Mouse (Mus musculus): ENCODE data around the gene 0610012G03Rik. TPM values are rescaled to one million over a fixed set of nuclear protein-coding genes. Genes with fewer than 3 reads are reported as not detected.

Gene 0610012G03Rik
- polyA plus RNA-seq, 1 experiment from 2014 or later, result 104 TPM

- WGBS, result 86% methylated on average over 13 of the region's 13 CpGs
- DNase-seq (ENCODE audit: low spot score), result no peak
Measured at GRCm38 (mm10) chr16:31926547-31927182, 21.6 kb downstream of the 0610012G03Rik start.

GRCm38 (mm10) chr16:31926091-31926490, 22.2 kb downstream of the 0610012G03Rik start:
- H3K4me1 ChIP-seq (replicated peaks), result peaks cover 3% of the 10 kb centered on the region
- peaks cover 14% of the 10 kb centered on the region for H3K27me3 ChIP-seq (ENCODE audit: insufficient read depth, poor library complexity, severe bottlenecking)
- 81% methylated on average over 6 of the region's 6 CpGs for WGBS
- no peak for DNase-seq (ENCODE audit: low spot score)
- no peak overlapping the region for H3K4me3 ChIP-seq
- H3K9me3 ChIP-seq, result no peaks in the 10 kb centered on the region
- no peak overlapping the region for H3K27ac ChIP-seq
- no peaks in the 10 kb centered on the region for H3K36me3 ChIP-seq

More at GRCm38 (mm10) chr16:31926547-31927182, 21.6 kb downstream of the 0610012G03Rik start:
- H3K4me1 ChIP-seq (replicated peaks), result peaks cover 9% of the 10 kb centered on the region
- no peaks in the 10 kb centered on the region for H3K9me3 ChIP-seq
- no peaks in the 10 kb centered on the region for H3K36me3 ChIP-seq
- H3K27ac ChIP-seq, result no peak overlapping the region
- no peak overlapping the region for H3K4me3 ChIP-seq
- peaks cover 20% of the 10 kb centered on the region for H3K27me3 ChIP-seq (ENCODE audit: insufficient read depth, poor library complexity, severe bottlenecking)

- Histone ChIP-seq H3K4me3 (no peak overlapping the region), H3K9me3 (no peaks in the 10 kb centered on the region), H3K4me1 (replicated peaks) (no peaks in the 10 kb centered on the region; the same call in 1 of the 2 replicates), H3K36me3 (no peaks in the 10 kb centered on the region), H3K27ac (no peak overlapping the region), H3K27me3 (ENCODE audit: insufficient read depth, poor library complexity, severe bottlenecking) (no peaks in the 10 kb centered on the region)
- WGBS, result 82% methylated on average over 6 of the region's 6 CpGs
- no peak for DNase-seq (ENCODE audit: low spot score)
Measured at GRCm38 (mm10) chr16:31924368-31924767, 23.9 kb downstream of the 0610012G03Rik start.

GRCm38 (mm10) chr16:31918248-31918724, 30.0 kb downstream of the 0610012G03Rik start:
- peak; percentile 81 for DNase-seq (ENCODE audit: low spot score)
- Histone ChIP-seq H3K36me3 (no peaks in the 10 kb centered on the region), H3K27ac (no peak overlapping the region), H3K9me3 (no peaks in the 10 kb centered on the region), H3K4me3 (peak overlapping the region; percentile 30; the same call in 1 of the 2 replicates), H3K4me1 (replicated peaks) (peaks cover 4% of the 10 kb centered on the region; the same call in 1 of the 2 replicates), H3K27me3 (ENCODE audit: insufficient read depth, poor library complexity, severe bottlenecking) (0 out of 2 replicates have a peak, but pooled peaks cover 4% of the 10 kb centered on the region)
- 5% methylated on average over 14 of the region's 14 CpGs for WGBS

GRCm38 (mm10) chr16:31917776-31918175, 30.5 kb downstream of the 0610012G03Rik start:
- Histone ChIP-seq H3K9me3 (no peaks in the 10 kb centered on the region), H3K4me3 (no peak overlapping the region; the same call in 1 of the 2 replicates), H3K36me3 (no peaks in the 10 kb centered on the region), H3K27me3 (ENCODE audit: insufficient read depth, poor library complexity, severe bottlenecking) (0 out of 2 replicates have a peak, but pooled peaks cover 4% of the 10 kb centered on the region), H3K27ac (no peak overlapping the region), H3K4me1 (replicated peaks) (peaks cover 4% of the 10 kb centered on the region; the same call in 1 of the 2 replicates)
- 78% methylated on average over 11 of the region's 11 CpGs for WGBS
- DNase-seq (ENCODE audit: low spot score), result no peak

GRCm38 (mm10) chr16:31910281-31910847, 37.9 kb downstream of the 0610012G03Rik start:
- Histone ChIP-seq H3K36me3 (no peaks in the 10 kb centered on the region), H3K4me1 (replicated peaks) (peaks cover 17% of the 10 kb centered on the region), H3K4me3 (no peak overlapping the region), H3K27me3 (ENCODE audit: insufficient read depth, poor library complexity, severe bottlenecking) (peaks cover 22% of the 10 kb centered on the region; the same call in 1 of the 2 replicates), H3K27ac (no peak overlapping the region), H3K9me3 (no peaks in the 10 kb centered on the region)
- no peak for DNase-seq (ENCODE audit: low spot score)
- WGBS, result 80% methylated on average over 10 of the region's 10 CpGs

- Histone ChIP-seq H3K36me3 (no peaks in the 10 kb centered on the region), H3K9me3 (no peaks in the 10 kb centered on the region), H3K4me1 (replicated peaks) (peaks cover 17% of the 10 kb centered on the region), H3K4me3 (no peak overlapping the region), H3K27me3 (ENCODE audit: insufficient read depth, poor library complexity, severe bottlenecking) (peaks cover 23% of the 10 kb centered on the region; the same call in 1 of the 2 replicates), H3K27ac (no peak overlapping the region)
- DNase-seq (ENCODE audit: low spot score), result no peak
- WGBS, result 65% methylated on average over 11 of the region's 11 CpGs
Measured at GRCm38 (mm10) chr16:31908959-31909358, 39.3 kb downstream of the 0610012G03Rik start.

- peak overlapping the region; percentile 40 for H3K4me3 ChIP-seq
- no peaks in the 10 kb centered on the region for H3K9me3 ChIP-seq
- H3K27ac ChIP-seq, result 0 out of 2 replicates have a peak overlapping the region, but pooled peaks have one; percentile 23
- peaks cover 17% of the 10 kb centered on the region for H3K4me1 ChIP-seq (replicated peaks)
- H3K36me3 ChIP-seq, result no peaks in the 10 kb centered on the region
- H3K27me3 ChIP-seq (ENCODE audit: insufficient read depth, poor library complexity, severe bottlenecking), result peaks cover 23% of the 10 kb centered on the region; the same call in 1 of the 2 replicates
- 11% methylated on average over 9 of the region's 9 CpGs for WGBS
- DNase-seq (ENCODE audit: low spot score), result no peak
Measured at GRCm38 (mm10) chr16:31906896-31907295, 41.4 kb downstream of the 0610012G03Rik start.

- 0 out of 2 replicates have a peak overlapping the region, but pooled peaks have one; percentile 23 for H3K27ac ChIP-seq
Measured at GRCm38 (mm10) chr16:31905891-31906825, 42.1 kb downstream of the 0610012G03Rik start.

GRCm38 (mm10) chr16:31905331-31905730, 43.0 kb downstream of the 0610012G03Rik start:
- no peak overlapping the region for H3K4me3 ChIP-seq
- DNase-seq (ENCODE audit: low spot score), result no peak
- H3K27ac ChIP-seq, result no peak overlapping the region
- peaks cover 17% of the 10 kb centered on the region for H3K4me1 ChIP-seq (replicated peaks)
- H3K27me3 ChIP-seq (ENCODE audit: insufficient read depth, poor library complexity, severe bottlenecking), result peaks cover 23% of the 10 kb centered on the region; the same call in 1 of the 2 replicates
- no peaks in the 10 kb centered on the region for H3K36me3 ChIP-seq
- WGBS, result 76% methylated on average over 4 of the region's 4 CpGs
- H3K9me3 ChIP-seq, result 0 out of 2 replicates have a peak, but pooled peaks cover under 1% of the 10 kb centered on the region

More at GRCm38 (mm10) chr16:31905891-31906825, 42.1 kb downstream of the 0610012G03Rik start:
- peak overlapping the region; percentile 40 for H3K4me3 ChIP-seq
- peaks cover 17% of the 10 kb centered on the region for H3K4me1 ChIP-seq (replicated peaks)
- no peaks in the 10 kb centered on the region for H3K9me3 ChIP-seq
- peaks cover 23% of the 10 kb centered on the region; the same call in 1 of the 2 replicates for H3K27me3 ChIP-seq (ENCODE audit: insufficient read depth, poor library complexity, severe bottlenecking)
- no peak for DNase-seq (ENCODE audit: low spot score)
- 38% methylated on average over 20 of the region's 20 CpGs for WGBS
- no peaks in the 10 kb centered on the region for H3K36me3 ChIP-seq

GRCm38 (mm10) chr16:31903239-31903638, 45.1 kb downstream of the 0610012G03Rik start:
- Histone ChIP-seq H3K36me3 (no peaks in the 10 kb centered on the region), H3K4me1 (replicated peaks) (peaks cover 24% of the 10 kb centered on the region), H3K27ac (no peak overlapping the region), H3K4me3 (no peak overlapping the region), H3K9me3 (peaks cover 9% of the 10 kb centered on the region; the same call in 1 of the 2 replicates), H3K27me3 (ENCODE audit: insufficient read depth, poor library complexity, severe bottlenecking) (peaks cover 17% of the 10 kb centered on the region; the same call in 1 of the 2 replicates)
- 88% methylated on average over 8 of the region's 8 CpGs for WGBS
- no peak for DNase-seq (ENCODE audit: low spot score)

GRCm38 (mm10) chr16:31901886-31902285, 46.4 kb downstream of the 0610012G03Rik start:
- Histone ChIP-seq H3K9me3 (peaks cover 9% of the 10 kb centered on the region; the same call in 1 of the 2 replicates), H3K27ac (no peak overlapping the region), H3K4me1 (replicated peaks) (peaks cover 31% of the 10 kb centered on the region), H3K4me3 (no peak overlapping the region), H3K27me3 (ENCODE audit: insufficient read depth, poor library complexity, severe bottlenecking) (peaks cover 19% of the 10 kb centered on the region; the same call in 1 of the 2 replicates), H3K36me3 (no peaks in the 10 kb centered on the region)
- 86% methylated on average over 1 of the region's 1 CpGs for WGBS
- no peak for DNase-seq (ENCODE audit: low spot score)

All from hindbrain, embryonic 10.5 days (tissue).